Mouse (Mus musculus): ENCODE measurements around the gene Slc17a1.

The Slc17a1 gene

DNA sequence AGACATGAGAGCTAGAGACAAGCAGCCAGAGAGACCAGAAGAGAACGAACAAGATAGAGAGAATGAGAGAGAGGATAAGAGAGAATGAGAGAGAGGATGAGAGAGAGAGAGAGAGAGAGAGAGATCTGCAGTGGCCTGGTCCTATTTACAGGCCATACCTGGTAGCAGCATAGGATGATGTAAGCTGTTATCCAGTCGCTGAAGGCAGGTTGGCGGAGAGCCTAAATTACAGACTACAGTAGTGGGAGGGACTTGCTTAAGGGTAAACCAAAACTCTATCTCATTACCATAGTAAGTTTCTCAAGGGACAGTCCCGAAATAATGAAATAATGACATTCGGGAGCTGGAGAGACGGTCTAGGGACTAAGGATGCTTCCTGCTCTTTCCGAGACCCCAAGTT is at the start of gene Slc17a1:
TSS of gene Slc17a1 (plus strand) at position 346 of the 400 bp plus-strand sequence.
- no peak for DNase-seq (ENCODE audit: low spot score in 2 of 2)

- no peak for DNase-seq (ENCODE audit: low spot score in 2 of 2)
Measured at GRCm38 (mm10) chr13:23820179-23820940, 47.2 kb upstream of the Slc17a1 start.

DNA sequence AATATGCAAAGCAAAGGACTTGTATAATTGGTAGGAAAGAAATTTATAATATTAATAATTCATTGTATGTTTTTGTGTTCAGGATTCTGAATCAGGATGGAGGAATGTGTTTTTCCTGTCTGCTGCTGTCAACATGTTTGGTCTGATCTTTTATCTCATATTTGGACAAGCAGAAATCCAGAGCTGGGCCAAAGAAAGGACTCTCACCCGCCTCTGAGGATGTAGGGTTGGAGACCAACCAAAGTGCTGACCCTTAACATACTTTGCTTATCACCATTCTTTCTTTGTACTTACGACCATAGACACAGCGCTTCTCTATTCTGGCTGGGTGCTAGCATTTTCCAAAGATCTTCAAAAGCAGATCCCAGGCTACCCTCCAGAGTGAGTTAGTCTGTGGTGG is 45.3 kb upstream of the Slc17a1 start:
- DNase-seq (ENCODE audit: low spot score in 2 of 2) = no peak

DNA sequence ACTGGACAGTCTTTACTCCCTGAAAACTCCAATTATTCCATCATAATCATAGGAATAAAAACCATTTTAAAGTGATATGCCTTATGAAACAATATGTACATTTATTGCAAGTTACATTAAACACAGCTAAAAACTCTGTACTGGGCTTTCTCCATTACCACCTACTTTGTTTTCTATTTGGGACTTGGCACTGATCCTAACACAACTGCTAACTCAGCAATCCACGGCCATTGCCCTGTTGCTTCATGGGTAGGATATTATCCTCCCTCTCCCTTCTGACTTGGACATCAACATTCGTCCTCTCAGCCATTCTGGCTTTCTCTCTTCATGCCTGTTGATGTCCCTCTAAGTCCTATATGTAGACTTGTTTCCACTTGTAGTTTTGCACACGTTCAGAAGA is 40.9 kb upstream of the Slc17a1 start:
- DNase-seq (ENCODE audit: low spot score in 2 of 2) = no peak

GRCm38 (mm10) chr13:23833053-23833452 is 34.5 kb upstream of the Slc17a1 start:
- DNase-seq (ENCODE audit: low spot score in 2 of 2) = no peak

DNA sequence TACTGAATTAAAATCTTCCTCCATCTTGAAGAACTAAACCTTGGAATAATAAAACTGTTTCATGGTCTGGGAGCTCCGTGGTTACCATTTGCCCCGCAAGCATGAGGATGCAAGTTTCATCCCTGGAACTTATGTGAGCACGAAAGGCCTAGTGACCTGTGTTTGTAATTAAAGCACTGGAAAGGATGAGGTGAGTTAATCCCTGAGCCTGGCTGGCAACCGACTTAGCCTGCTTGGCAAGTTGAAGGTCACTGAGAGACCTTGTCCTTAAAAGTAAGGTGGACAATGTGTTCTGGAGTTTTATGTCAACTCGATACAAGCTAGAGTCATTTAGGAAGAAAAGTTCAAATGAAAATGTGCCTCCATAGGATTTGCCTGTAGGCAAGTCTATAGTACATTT is 32.7 kb upstream of the Slc17a1 start:
- DNase-seq (ENCODE audit: low spot score in 2 of 2) = no peak

- DNase-seq (ENCODE audit: low spot score in 2 of 2) = no peak
Measured at GRCm38 (mm10) chr13:23836630-23837029, 30.9 kb upstream of the Slc17a1 start.

GRCm38 (mm10) chr13:23839308-23839707 is 28.2 kb upstream of the Slc17a1 start, which contains the start of gene Slc17a3:
Gene Slc17a3 (plus strand): TSS chr13:23839434.
- no peak for DNase-seq (ENCODE audit: low spot score in 2 of 2)

DNA sequence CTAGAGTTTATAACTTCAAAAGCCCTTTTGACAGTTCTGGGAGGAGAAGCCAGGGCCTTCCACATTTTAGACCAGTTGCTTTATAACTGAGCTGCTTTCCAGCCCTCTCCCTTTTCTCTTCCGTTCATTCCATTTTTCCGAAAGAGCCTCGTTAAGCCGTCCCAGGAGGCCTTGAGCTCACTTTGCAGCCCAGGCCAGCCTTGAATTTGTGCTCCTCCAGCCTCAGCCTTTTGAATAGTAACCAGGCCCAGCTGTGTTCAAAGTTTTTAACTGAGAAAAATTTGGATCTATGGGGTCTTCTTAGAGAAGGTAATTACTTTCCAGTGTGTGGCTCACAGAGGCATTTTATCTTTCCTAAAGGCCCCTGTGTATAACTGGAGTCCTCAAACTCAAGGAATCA is 21.7 kb upstream of the Slc17a1 start:
- no peak for DNase-seq (ENCODE audit: low spot score in 2 of 2)

DNA sequence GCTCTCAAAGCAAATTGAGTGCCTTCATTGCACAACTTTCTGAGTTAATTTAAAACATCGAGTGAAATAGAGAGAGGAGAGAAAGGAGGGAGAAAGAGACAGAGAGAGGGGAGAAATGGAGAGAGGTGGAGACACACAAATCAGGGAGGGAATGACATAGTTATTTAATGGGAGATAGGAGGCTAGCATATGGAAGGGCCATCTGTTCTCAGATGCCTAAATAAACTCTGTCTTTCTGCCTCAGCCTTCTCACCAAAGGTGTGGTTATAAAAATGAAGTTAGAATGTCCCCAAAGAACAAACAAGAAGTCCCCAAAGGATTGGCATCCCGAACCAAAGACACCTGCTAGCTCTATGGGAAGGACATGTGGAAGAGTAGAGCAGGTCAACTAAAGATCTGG is 18.3 kb upstream of the Slc17a1 start:
- DNase-seq (ENCODE audit: low spot score in 2 of 2) = peak in 1 of 2 experiments; percentile 38

DNA sequence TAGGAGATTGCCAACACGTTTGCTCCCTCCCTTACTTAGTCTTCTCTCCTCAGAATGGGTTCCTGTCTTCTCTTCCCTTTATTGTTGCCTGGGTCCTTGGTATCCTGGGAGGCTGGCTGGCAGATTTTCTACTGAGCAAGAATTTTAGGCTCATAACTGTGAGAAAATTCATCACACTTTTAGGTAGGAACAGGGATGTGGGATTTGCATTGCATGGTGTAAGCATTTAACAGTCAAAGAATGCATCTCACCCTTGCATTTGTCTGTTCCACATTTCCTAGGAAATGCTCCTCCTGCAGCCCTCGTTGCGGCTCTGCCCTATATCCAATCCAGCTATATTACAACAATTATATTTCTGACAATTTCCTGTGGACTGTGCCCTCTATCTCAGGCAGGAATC is 11.1 kb upstream of the Slc17a1 start:
- DNase-seq (ENCODE audit: low spot score in 2 of 2) = no peak

- DNase-seq (ENCODE audit: low spot score in 2 of 2) = no peak
Measured at GRCm38 (mm10) chr13:23861815-23862214, 5.7 kb upstream of the Slc17a1 start.

DNA sequence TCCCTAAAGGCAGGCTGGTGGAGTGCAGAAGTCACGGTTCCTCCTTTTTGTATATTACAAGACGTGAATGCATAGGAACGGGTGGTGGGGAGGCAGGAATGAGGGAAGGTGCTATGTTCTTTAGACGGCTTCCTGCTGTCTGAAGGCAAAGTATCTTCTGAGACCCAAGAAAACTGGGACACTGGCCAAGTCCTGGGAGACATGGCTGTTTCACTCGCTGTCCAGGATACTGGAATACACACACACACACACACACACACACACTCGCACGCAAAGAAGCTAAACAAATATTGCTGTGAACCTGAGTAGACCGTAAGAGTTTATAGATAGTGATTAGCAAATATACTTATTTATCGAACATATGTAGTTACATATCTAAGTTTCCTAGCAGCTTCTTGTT is 2.8 kb upstream of the Slc17a1 start:
- DNase-seq (ENCODE audit: low spot score in 2 of 2) = no peak

DNA sequence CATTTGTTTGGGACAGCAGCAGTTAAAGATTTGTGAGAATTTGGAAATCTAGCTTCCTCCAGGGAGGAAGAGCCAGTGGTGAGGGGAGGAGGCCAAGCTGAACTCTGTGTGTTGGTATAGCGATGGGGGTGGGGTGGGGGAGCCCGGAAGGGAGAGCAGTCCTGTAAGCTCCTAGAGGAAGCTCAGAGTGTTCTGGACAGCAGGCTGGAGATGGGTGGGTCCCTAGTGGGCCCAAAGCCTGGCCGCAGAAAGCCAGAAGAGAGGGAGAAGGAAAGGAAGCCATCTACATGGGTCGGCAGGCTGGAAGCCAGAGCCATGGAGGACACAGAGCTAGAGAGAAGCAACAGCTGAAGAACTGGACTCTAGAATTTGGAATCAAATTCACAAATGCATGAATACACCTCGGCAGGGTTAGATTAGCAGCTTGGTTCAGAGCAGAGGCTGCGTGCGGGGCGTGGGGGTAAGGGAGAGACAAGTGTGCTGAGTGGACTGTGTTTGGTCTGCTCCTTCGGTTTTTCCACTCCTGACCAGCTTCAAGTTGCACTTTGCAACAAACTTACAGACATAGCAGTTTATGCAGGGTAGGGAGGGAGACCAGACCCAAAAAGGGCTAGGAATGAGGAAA is 1.4 kb upstream of the Slc17a1 start:
- DNase-seq (ENCODE audit: low spot score in 2 of 2) = no peak

DNA sequence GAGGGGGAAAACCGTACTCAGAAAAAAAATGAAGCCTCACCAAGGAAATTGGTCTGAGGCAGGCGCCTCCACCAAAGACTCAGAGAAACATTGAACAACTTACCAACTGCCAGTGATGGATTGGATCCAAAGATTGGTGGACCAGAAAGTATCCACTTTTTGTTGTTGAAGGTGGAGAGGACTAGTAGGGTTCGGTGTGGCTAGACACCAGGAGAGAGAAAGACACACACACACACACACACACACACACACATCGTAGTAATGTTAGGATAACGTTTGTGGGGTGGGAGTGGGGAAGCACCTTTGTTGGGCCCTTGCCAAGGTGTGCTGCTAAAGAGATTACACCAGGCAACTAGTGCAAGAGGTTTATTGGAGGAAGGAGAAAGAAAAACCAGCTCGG is 550 bp upstream of the Slc17a1 start:
- DNase-seq (ENCODE audit: low spot score in 2 of 2) = no peak

GRCm38 (mm10) chr13:23868790-23869533 is 1.4 kb downstream of the Slc17a1 start:
- DNase-seq (ENCODE audit: low spot score in 2 of 2) = no peak

DNA sequence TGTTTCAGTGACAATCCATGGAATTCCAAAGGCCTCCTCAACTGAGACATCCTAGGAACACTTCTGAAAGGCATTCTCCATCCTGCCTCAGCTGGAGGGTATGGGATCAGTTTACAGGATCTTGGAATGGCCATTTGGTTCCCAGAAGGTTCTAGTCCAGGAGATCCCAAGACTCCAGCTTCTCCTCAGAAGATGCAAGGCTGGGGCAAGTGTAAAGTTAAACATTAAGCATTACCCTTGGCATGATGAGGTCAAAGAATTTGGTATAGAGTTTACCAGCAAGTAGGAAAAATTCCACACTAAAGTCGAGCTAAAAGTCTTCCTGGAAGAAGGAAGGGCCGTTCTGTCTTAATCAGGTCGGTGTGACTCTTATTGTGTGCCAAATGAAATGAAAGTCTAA is 2.4 kb downstream of the Slc17a1 start:
- no peak for DNase-seq (ENCODE audit: low spot score in 2 of 2)

DNA sequence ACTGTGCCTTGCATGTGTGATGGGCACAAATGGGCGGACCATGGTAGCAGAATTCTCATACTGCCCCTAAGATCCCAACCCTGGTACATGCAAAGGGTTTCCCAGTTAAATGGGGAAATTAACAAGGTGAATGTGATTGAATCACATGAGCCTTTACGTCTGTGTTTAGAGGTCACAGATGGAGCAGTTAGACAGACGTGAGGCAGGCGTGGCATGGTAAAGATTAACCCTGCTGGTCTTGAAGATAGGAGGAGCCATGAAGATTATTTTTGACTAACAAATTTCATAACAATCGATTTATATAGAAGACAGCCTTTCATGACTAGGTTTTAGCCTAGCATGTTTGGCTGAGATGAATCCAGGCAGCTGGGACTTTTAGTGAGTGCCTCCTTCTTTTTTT is 5.6 kb downstream of the Slc17a1 start:
- no peak for DNase-seq (ENCODE audit: low spot score in 2 of 2)

GRCm38 (mm10) chr13:23879106-23879505 is 11.6 kb downstream of the Slc17a1 start:
- no peak for DNase-seq (ENCODE audit: low spot score in 2 of 2)

- DNase-seq (ENCODE audit: low spot score in 2 of 2) = no peak
Measured at GRCm38 (mm10) chr13:23879636-23880035, 12.1 kb downstream of the Slc17a1 start.

DNA sequence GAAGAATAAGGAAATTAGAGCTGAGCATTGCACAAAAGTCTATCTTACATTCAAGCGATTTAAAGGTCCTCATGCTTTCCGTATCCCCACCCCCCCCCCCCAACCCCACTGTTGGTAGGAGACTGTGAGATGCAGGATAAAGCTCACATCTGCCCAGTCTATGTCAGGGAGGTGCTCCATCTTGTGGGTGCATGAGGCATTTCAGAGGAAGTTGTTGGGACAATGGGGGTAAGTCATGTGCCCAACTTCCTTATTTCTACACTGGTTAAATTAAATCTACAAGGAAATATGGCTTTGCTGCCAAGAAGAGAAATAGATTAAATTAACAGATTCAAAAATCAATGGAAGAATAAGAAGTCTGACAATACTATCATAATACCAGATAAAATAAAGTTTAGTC is 18.0 kb downstream of the Slc17a1 start:
- DNase-seq (ENCODE audit: low spot score in 2 of 2) = no peak

DNA sequence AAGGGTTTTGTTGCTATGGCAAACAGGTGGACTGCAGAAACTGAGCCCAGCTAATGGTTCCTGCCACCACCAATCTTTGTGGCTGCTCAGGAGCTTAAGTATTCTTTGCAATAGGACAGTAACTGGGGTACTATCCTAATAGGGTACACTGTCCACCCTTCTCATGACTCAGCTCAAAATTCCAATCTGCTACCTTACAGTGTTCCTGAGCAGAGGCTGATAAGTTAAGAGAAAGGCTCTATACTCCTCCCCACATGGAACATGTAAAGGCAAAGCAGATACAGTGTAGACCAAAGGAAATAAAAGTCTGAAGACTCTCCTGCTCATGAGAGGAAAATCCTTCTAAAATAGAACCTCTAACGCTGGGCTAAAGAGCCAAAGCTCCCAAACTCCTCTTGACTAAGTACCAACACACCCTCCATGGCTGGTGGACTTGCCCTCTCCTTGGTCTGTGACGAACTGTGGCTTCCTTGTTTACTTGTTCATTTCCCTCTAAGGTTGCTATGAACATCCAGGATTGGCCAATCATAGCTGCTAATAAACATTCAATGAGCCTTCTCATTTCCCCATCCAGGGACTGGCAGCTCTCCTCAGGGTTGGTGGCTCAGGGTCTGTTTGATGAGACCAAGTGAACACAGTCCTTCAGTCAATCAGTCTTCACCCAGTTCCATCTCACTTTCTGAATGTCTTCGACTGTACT is 19.6 kb downstream of the Slc17a1 start:
- DNase-seq (ENCODE audit: low spot score in 2 of 2) = no peak
